Mouse (Mus musculus) left cerebral cortex, postnatal 10 days (tissue): Measurements from ENCODE around the gene Prkab1. TPM values are rescaled to one million over a fixed set of nuclear protein-coding genes. Genes with fewer than 3 reads are reported as not detected.
A peak's percentile ranks its signal among the peaks of the same experiment; 100 is the strongest.

ENCODE experiments used
- DNase-seq, 2 experiments: peaks; one replicate each; pipeline ENCODE4 v3.0.0; 2021 to 2022; ENCODE audit warnings: low spot score in 2 of 2, mixed read lengths in 1 of 2; ENCODE audit errors: extremely low spot score in 1 of 2
- intact Hi-C: fragments of 180-260 bp; cut with DNase I; formaldehyde crosslinking; loops from one replicate; pipeline ENCODE4 v1.15.1; 2025
- total RNA-seq, 2 experiments: library from RNA; stranded (reverse); gene quantifications; 2 replicates each; pipeline ENCODE4 v1.2.3; 2021

Gene Prkab1
- total RNA-seq, 2 experiments from 2014 or later, result 25.7 to 31.9 TPM

GRCm38 (mm10) chr5:115987284-115987683 is 37.0 kb downstream of the Prkab1 start:
- no peak for DNase-seq
- intact Hi-C loops, result no loop called here

GRCm38 (mm10) chr5:115985101-115985500 is 39.2 kb downstream of the Prkab1 start:
- no peak for DNase-seq
- intact Hi-C loops, result no loop called here

DNA sequence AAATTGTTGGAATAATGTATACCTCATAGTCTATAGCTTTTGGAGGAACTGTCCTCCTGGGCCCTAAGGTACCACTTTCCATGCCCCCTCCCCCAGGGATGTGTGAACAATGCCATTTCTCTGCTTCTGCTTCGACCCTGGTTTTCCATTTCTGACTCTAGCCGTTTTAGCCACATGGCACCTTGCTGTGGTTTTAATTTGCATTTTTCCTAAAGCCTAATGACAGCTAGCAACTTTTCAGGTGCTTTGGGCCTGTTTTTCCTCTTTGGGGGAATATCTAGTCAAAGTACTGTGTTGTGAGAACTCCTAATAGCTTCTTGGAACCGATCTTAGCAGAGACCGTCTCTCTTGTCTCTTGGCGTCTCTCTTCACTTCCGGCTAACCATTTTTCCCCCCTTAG is 39.9 kb downstream of the Prkab1 start:
- intact Hi-C loops, result no loop called here
- no peak for DNase-seq

DNA sequence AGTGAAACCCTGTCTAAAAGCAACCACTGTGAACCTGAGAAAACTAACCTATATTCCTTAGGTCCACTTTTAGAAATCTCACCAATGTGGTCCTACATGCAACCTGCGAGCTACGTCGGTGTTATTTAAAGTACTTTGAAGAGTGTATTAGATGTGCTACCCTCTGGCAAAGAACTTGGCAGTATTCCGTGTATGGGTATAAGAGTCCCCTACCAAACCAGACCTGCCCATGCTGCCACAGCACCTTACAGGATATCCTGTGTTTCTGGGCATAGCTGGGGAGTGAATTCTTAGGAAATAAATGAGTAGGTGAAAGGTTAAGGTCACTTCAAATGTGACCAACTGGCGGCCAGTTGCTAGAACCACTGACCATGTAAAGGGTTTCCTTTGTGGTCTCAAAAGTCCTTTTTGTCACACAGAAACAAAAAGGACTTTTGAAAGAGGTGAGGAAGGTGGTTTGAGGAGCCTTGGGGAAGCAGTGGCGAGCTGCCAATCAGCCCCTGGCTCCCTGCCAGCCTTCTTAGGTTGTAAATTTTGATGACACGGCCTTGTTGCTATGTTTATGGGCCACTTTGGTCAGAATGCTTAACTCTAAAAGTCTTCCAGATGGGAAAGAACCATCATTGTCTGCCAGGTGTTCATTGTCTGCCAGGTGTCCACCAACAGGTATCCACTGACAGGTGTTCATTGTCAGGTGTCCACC is 41.5 kb downstream of the Prkab1 start:
- peak in 1 of 2 experiments; percentile 62 for DNase-seq

GRCm38 (mm10) chr5:115980537-115980936 is 43.8 kb downstream of the Prkab1 start:
- intact Hi-C loops, result no loop called here
- DNase-seq, result no peak

More for the DNA sequence above, 41.5 kb downstream of the Prkab1 start:
- intact Hi-C loops, result no loop called here

- intact Hi-C loops, result no loop called here
Measured at GRCm38 (mm10) chr5:115979134-115979696, 45.1 kb downstream of the Prkab1 start.

GRCm38 (mm10) chr5:115978255-115978654 is 46.1 kb downstream of the Prkab1 start:
- intact Hi-C loops, result no loop called here
- DNase-seq, result no peak

More at GRCm38 (mm10) chr5:115979134-115979696, 45.1 kb downstream of the Prkab1 start:
- DNase-seq, result no peak

DNA sequence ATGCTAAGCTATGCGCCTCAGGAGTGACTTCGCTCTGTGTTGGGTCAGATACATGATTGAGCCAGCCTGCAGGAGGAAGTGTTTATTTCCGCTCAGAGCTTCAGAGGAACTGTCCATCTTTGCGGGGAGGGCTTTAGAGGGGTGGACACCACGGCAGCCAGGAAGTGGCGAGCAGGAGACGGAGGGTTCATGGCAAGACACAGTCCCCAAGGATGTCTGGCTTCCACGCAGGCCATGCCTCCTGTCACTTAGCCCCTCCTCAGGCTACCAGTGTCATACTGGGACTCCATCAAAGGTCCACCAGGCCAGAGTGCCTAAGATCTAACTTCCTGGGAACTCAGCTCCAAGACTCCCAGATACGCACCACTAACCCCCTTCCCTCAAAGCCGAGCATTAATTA is 46.6 kb downstream of the Prkab1 start:
- intact Hi-C loops, result no loop called here

DNA sequence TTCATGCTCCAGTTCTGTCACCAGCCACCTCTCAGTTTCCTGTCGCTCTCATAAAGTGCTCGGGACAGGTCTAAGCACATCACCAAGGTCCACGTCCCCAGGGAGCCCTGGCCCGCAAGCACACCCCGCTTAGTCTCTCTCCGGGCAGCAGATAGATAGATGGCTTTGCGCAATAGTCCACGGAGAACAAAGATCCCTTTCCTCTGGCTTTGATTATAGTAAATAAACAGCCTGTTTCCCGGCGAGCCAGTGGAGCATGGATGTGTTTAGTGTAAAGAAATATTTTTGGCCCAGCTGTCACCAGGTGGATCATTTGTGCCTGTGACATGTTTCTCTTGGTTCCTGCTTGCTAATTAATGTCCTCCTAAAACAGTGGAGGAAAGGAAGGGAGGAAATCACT is 47.0 kb downstream of the Prkab1 start:
- intact Hi-C loops, result no loop called here
- no peak for DNase-seq

More for the DNA sequence above, 46.6 kb downstream of the Prkab1 start:
- DNase-seq, result peak in 1 of 2 experiments; percentile 64

- intact Hi-C loops, result no loop called here
- no peak for DNase-seq
Measured at GRCm38 (mm10) chr5:115976446-115976845, 47.9 kb downstream of the Prkab1 start.

GRCm38 (mm10) chr5:115975672-115976071 is 48.6 kb downstream of the Prkab1 start:
- intact Hi-C loops, result no loop called here
- DNase-seq, result no peak

GRCm38 (mm10) chr5:115971236-115971635 is 53.1 kb downstream of the Prkab1 start:
- intact Hi-C loops, result no loop called here
- no peak for DNase-seq

Other genes with a start within 250 kb of the Prkab1 start
- 100 to 1,000 TPM; 105 to 116 TPM for gene Cit, start 179.2 kb downstream of the Prkab1 start, total RNA-seq
- not detected for gene Tmem233, start 58.7 kb upstream of the Prkab1 start, total RNA-seq